Mouse (Mus musculus): ENCODE data around the gene Slc1a5. TPM values are rescaled to one million over a fixed set of nuclear protein-coding genes. Genes with fewer than 3 reads are reported as not detected.

The Slc1a5 gene
- total and polyA plus RNA-seq, 3 experiments, result 115 to 245 (median 174) TPM

DNA sequence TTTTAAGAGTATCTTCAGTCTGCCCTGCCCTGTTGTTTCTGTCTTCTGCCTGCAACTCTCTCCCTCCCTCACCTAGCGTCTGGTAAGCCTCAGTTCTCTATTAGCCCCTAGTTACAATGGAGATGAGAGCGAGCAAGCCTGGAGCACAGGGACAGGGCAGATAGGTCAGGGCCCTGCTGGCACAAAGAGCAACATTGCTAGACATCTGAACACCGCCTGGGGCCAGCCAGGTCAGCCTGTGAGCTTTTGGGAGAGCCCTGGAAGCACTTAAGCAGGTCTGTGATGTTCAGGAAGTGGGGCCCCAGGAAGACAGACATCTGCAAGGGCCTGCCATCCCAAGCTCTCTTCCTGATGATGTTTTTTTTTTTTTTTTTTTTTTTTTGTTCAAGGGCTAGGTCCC is 40.0 kb downstream of the Slc1a5 start:
- dilution Hi-C loops (cut with MboI; ENCODE audit: extremely low pct_ligation_motif_present, extremely low pct_unique_long_range_greater_than_20kb, low sequenced_read_pairs), result no loop called here
- TF ChIP-seq MAX (IDR thresholded peaks at IDR 0.05; ENCODE audit: low read length), result no peak
- no peak for TF ChIP-seq ELF1 (IDR thresholded peaks at IDR 0.05; ENCODE audit: low read depth, low read length)
- TF ChIP-seq ETS1 (conservative IDR thresholded peaks at IDR 0.05; ENCODE audit: low read depth, low read length), result no peak
- TF ChIP-seq MYC (IDR thresholded peaks at IDR 0.05; ENCODE audit: low read depth, low read length), result no peak
- TF ChIP-seq USF1 (IDR thresholded peaks at IDR 0.05; ENCODE audit: low read depth, low read length), result no peak
- TF ChIP-seq SMC3 (IDR thresholded peaks at IDR 0.05; ENCODE audit: low read depth, low read length), result no peak
- no peak for TF ChIP-seq ZNF384 (IDR thresholded peaks at IDR 0.05; ENCODE audit: low read depth, low read length)
- TF ChIP-seq UBTF (IDR thresholded peaks at IDR 0.05; ENCODE audit: low read depth, low read length), result no peak
- no peak for TF ChIP-seq IRF4 (IDR thresholded peaks at IDR 0.05; ENCODE audit: low read depth, low read length)
- Histone ChIP-seq H3K79me2 (replicated peaks; ENCODE audit: control insufficient read depth, extremely low read depth, insufficient read depth, poor library complexity, severe bottlenecking) (peaks cover 69% of the 10 kb centered on the region), H3K9me3 (replicated peaks; ENCODE audit: low read length) (no peaks in the 10 kb centered on the region), H3K9ac (ENCODE audit: insufficient read depth, low read depth) (no peak overlapping the region), H3K27me3 (replicated peaks) (no peaks in the 10 kb centered on the region), H3K27ac (ENCODE audit: insufficient read depth, low read depth) (no peak overlapping the region), H3K36me3 (replicated peaks in 1 of 2; ENCODE audit: control insufficient read depth in 1 of 2, insufficient read depth in 1 of 2, low read length in 1 of 2) (peaks cover 35 to 74% of the 10 kb centered on the region in 2 experiments), H3K4me3 (replicated peaks in 1 of 3; ENCODE audit: low read depth in 2 of 3, low read length in 2 of 3, poor library complexity in 1 of 3) (no peak overlapping the region), H3K4me1 (ENCODE audit: control insufficient read depth in 1 of 2, insufficient read depth in 2 of 2) (peaks cover 24 to 81% of the 10 kb centered on the region in 2 experiments), H3K4me2 (ENCODE audit: insufficient read depth, low read depth, poor library complexity, severe bottlenecking) (no peak overlapping the region)
- in situ Hi-C loops (cut with MboI; ENCODE audit: low pct_ligation_motif_present, low pct_unique_long_range_greater_than_20kb, low sequenced_read_pairs), result no loop called here
- no peak for DNase-seq (ENCODE audit: extremely low read depth)

DNA sequence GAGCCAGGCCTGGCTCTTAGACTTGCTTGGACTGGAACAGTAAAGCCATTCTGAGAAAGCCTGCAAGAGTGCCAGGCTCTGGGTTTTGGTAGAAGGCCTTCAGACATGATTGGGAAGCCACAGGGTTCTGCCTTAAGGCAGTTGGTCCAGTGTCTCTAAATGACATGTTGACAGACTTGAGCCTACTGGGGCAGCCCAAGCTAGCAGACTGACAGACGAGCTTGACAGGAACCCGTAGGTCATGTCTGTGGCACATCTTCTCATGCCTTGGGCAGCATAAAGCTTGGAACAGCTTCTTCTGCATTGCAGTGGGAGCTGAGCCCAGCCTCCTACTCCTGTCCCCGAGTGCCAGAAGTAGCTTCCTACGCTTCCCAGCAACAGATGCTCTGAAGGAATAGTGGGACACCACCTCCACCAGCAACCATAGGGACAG is 40.5 kb downstream of the Slc1a5 start:
- Histone ChIP-seq H3K4me1 (ENCODE audit: control insufficient read depth in 1 of 2, insufficient read depth in 2 of 2) (peaks cover 28 to 86% of the 10 kb centered on the region in 2 experiments), H3K79me2 (replicated peaks; ENCODE audit: control insufficient read depth, extremely low read depth, insufficient read depth, poor library complexity, severe bottlenecking) (peaks cover 71% of the 10 kb centered on the region), H3K36me3 (replicated peaks in 1 of 2; ENCODE audit: control insufficient read depth in 1 of 2, insufficient read depth in 1 of 2, low read length in 1 of 2) (peaks cover 38 to 79% of the 10 kb centered on the region in 2 experiments), H3K4me2 (ENCODE audit: insufficient read depth, low read depth, poor library complexity, severe bottlenecking) (no peak overlapping the region), H3K9ac (ENCODE audit: insufficient read depth, low read depth) (no peak overlapping the region), H3K9me3 (replicated peaks; ENCODE audit: low read length) (no peaks in the 10 kb centered on the region), H3K27ac (ENCODE audit: insufficient read depth, low read depth) (no peak overlapping the region), H3K27me3 (replicated peaks) (no peaks in the 10 kb centered on the region), H3K4me3 (replicated peaks in 1 of 3; ENCODE audit: low read depth in 2 of 3, low read length in 2 of 3, poor library complexity in 1 of 3) (no peak overlapping the region)
- in situ Hi-C loops (cut with MboI; ENCODE audit: low pct_ligation_motif_present, low pct_unique_long_range_greater_than_20kb, low sequenced_read_pairs) (no loop called here), dilution Hi-C loops (cut with MboI; ENCODE audit: extremely low pct_ligation_motif_present, extremely low pct_unique_long_range_greater_than_20kb, low sequenced_read_pairs) (no loop called here)
- no peak for DNase-seq (ENCODE audit: extremely low read depth)
- TF ChIP-seq CTCF (conservative IDR thresholded peaks at IDR 0.05 in 1 of 2, IDR thresholded peaks at IDR 0.05 in 1 of 2; ENCODE audit: low read depth in 2 of 2, low read length in 2 of 2), result no peak
- TF ChIP-seq CHD2 (IDR thresholded peaks at IDR 0.05; ENCODE audit: low read length), result no peak
- no peak for TF ChIP-seq TBP (conservative IDR thresholded peaks at IDR 0.05; ENCODE audit: low read depth, low read length)
- no peak for TF ChIP-seq ELF1 (IDR thresholded peaks at IDR 0.05; ENCODE audit: low read depth, low read length)
- no peak for TF ChIP-seq POLR2AphosphoS2 (IDR thresholded peaks at IDR 0.05; ENCODE audit: low read depth, low read length)
- no peak for TF ChIP-seq TCF12 (IDR thresholded peaks at IDR 0.05; ENCODE audit: low read depth, low read length)
- no peak for TF ChIP-seq PAX5 (IDR thresholded peaks at IDR 0.05; ENCODE audit: low read length)
- TF ChIP-seq ZC3H11A (IDR thresholded peaks at IDR 0.05; ENCODE audit: low read depth, low read length), result no peak
- no peak for TF ChIP-seq SIN3A (IDR thresholded peaks at IDR 0.05; ENCODE audit: low read length)
- TF ChIP-seq USF2 (conservative IDR thresholded peaks at IDR 0.05; ENCODE audit: low read depth, low read length), result no peak
- no peak for TF ChIP-seq MYC (IDR thresholded peaks at IDR 0.05; ENCODE audit: low read depth, low read length)
- no peak for TF ChIP-seq CHD1 (IDR thresholded peaks at IDR 0.05; ENCODE audit: low read depth, low read length)
- TF ChIP-seq MXI1 (IDR thresholded peaks at IDR 0.05; ENCODE audit: low read depth, low read length), result no peak
- TF ChIP-seq MAZ (IDR thresholded peaks at IDR 0.05; ENCODE audit: low read depth, low read length), result no peak
- TF ChIP-seq HCFC1 (IDR thresholded peaks at IDR 0.05; ENCODE audit: low read depth, low read length), result no peak
- TF ChIP-seq USF1 (IDR thresholded peaks at IDR 0.05; ENCODE audit: low read depth, low read length), result no peak
- TF ChIP-seq POLR2A (IDR thresholded peaks at IDR 0.05; ENCODE audit: low read depth, low read length), result no peak
